Mouse (Mus musculus): ENCODE data around the gene Clic1.
"Not testable (repeated sequence)": the region's sequence is repeated elsewhere in the genome, so short reads cannot be mapped to it uniquely, and the experiment has no call there.

Clic1 gene

GRCm38 (mm10) chr17:35049561-35050016 lies at the start of gene Clic1:
Gene Clic1, plus strand, starts transcription at chr17:35049966.
- peak; percentile 83 for DNase-seq (ENCODE audit: low read depth, low spot score)

GRCm38 (mm10) chr17:35000717-35001451 lies 48.9 kb upstream of the Clic1 start, which contains the start of gene Vars:
Gene Vars, plus strand, starts transcription at chr17:35000987.
- peak; percentile 92 for DNase-seq (ENCODE audit: low read depth, low spot score)

DNA sequence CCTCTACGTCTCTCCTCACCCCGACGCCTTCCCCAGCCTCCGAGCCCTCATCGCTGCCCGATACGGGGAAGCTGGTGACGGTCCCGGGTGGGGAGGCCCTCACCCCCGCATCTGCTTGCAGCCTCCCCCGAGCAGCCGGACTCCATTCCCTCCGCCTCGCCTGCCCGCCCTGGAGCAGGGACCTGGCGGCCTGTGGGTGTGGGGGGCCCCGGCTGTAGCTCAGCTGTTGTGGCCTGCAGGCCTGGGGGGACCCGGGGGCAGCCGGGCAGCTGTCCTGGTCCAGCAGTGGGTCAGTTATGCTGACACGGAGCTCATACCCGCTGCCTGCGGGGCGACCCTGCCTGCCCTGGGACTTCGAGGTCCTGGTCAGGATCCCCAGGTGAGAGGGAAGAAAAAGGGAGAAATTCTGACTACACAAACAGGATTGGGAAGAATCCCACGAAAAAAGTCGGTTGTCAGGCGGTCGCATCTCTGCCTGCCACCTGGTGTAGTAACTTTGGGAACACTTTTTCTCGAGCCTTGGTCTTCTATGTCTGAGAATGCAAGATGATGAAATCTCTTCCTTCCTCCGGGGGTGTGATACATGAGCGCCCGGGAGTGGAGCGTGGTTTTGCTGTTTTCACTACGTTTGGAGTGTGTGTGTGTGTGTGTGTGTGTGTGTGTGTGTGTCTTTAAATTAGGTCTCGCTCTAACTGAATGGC lies 48.2 kb upstream of the Clic1 start:
- DNase-seq (ENCODE audit: low read depth, low spot score), result no peak

- no peak for DNase-seq (ENCODE audit: low read depth, low spot score)
Measured at GRCm38 (mm10) chr17:35002153-35002865, 47.5 kb upstream of the Clic1 start.

GRCm38 (mm10) chr17:35003022-35003838 lies 46.5 kb upstream of the Clic1 start:
- DNase-seq (ENCODE audit: low read depth, low spot score), result no peak

DNA sequence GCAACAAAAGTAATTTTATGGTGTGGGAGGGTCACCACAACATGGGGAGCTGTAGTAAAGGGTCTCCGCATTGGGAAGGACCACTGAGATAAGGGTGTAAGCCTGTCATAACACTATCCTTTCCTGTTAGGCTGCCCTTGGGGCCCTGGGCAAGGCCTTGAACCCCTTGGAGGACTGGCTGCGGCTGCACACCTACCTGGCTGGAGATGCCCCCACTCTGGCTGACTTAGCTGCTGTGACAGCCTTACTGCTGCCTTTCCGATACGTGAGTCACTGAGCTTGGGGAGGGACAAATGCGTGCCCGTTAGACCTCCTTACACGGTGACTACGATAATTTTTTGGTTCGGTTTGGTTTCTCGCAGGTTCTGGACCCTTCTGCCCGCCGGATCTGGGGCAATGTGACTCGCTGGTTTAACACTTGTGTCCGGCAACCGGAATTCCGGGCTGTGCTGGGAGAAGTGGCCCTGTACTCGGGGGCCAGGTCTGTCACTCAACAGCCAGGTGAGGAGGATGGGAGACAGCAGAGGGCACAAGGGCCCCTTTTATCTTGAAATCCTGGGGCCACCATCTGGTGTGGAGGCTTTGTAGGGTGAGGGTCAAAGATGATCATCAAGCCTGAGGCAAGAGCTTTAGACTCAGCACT lies 45.6 kb upstream of the Clic1 start:
- no peak for DNase-seq (ENCODE audit: low read depth, low spot score)

DNA sequence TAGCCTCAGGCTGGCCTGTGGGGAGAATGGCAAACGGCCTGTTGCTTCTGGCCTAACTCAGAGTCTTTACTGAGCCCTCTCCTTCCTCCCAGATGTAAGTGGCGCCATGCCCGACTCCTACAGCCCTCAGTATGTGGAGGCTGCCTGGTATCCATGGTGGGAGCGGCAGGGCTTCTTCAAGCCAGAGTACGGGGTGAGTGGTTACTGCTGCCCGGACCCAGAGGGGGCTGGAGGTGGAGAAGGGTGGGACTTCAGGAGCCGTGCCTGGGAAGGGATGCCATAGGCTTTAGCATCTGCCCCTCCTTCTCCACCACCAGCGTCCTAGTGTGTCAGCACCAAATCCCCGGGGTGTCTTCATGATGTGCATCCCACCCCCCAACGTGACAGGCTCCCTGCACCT lies 44.6 kb upstream of the Clic1 start:
- DNase-seq (ENCODE audit: low read depth, low spot score), result no peak

- not testable (repeated sequence) for DNase-seq (ENCODE audit: low read depth, low spot score)
Measured at GRCm38 (mm10) chr17:35005902-35006301, 43.9 kb upstream of the Clic1 start.

DNA sequence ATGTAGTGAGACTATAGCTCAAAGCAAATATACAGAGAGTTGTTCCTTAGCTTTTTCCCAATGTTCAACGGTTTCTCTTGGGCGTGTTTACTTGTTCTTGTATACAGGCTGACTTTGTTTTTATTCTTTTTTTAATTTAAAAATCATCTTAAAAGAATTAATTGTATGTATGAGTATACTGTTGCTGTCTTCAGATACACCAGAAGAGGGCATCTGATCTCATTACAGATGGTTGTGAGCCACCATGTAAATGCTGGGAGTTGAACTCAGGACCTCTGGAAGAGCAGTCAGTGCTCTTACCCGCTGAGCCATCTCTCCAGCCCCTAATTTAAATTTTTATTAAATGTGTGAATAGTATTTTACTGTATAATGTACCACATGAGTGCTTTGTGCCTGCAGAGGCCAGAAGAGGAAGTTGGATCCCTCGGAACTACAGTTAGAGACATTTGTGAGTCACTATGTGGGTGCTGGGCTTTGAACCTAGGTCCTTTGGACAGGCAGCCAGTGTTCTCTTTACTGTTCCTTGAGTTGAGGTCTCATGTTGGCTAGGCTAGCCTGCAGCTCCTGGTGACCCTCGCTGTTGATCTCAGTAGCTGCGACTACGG lies 42.3 kb upstream of the Clic1 start:
- DNase-seq (ENCODE audit: low read depth, low spot score), result no peak

DNA sequence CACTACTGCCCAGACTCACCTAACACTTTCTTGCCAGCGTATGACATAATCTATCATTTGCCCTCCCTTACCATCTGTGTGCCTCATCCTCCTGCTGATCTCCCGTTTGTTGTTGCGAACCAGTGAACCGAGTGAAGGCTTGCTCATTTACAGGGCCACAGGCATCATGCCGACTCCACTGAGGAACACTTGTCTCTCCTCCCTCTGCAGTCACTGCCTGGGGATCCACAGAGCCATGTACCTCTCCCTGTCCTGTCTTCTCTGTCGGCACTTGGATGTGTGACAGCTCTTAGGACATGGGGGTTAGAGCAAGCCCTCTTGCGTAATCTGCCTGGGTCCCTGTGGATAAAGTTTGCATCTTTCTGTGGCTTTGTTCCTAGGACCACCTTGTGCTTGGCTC lies 40.2 kb upstream of the Clic1 start:
- no peak for DNase-seq (ENCODE audit: low read depth, low spot score)

GRCm38 (mm10) chr17:35011440-35011839 lies 38.3 kb upstream of the Clic1 start:
- DNase-seq (ENCODE audit: low read depth, low spot score), result no peak

DNA sequence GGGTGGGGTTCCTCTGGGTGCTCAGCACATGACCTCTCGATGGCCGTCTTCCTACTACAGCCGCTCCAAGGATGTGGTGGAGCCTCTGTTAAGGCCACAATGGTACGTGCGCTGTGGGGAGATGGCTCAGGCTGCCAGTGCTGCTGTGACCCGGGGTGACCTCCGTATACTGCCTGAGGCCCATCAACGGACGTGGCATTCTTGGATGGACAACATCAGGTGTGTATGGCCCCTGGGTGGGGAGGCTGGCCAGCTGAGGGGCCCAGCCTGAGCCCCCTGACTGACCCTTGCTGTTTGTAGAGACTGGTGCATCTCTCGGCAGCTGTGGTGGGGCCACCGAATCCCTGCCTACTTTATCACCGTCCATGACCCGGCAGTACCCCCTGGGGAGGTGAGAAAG lies 37.3 kb upstream of the Clic1 start:
- no peak for DNase-seq (ENCODE audit: low read depth, low spot score)

DNA sequence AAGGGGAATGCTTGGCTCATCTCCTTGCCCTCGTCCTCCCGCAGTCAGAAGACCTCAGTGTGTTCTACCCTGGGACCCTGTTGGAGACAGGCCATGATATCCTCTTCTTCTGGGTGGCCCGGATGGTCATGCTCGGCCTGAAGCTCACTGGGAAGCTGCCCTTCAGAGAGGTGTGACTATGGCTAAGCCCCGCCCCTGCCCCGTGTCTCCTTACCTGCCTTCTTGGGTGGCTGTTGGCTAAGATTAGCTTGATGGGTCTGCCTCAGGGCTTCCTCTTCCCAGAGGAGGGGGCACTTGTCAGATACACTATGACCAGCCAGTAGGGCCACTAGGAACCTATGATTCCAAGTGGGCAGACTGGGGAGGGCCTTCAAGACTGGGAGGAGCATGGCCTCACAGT lies 36.5 kb upstream of the Clic1 start:
- no peak for DNase-seq (ENCODE audit: low read depth, low spot score)

GRCm38 (mm10) chr17:35015296-35015695 lies 34.5 kb upstream of the Clic1 start:
- DNase-seq (ENCODE audit: low read depth, low spot score), result no peak

- DNase-seq (ENCODE audit: low read depth, low spot score), result no peak
Measured at GRCm38 (mm10) chr17:35016376-35016775, 33.4 kb upstream of the Clic1 start, which contains the start of gene Vwa7. Gene Vwa7, plus strand, starts transcription at chr17:35016579.

GRCm38 (mm10) chr17:35016791-35017705 lies 32.7 kb upstream of the Clic1 start:
- no peak for DNase-seq (ENCODE audit: low read depth, low spot score)

- no peak for DNase-seq (ENCODE audit: low read depth, low spot score)
Measured at GRCm38 (mm10) chr17:35017706-35018030, 32.1 kb upstream of the Clic1 start.

GRCm38 (mm10) chr17:35018171-35018570 lies 31.6 kb upstream of the Clic1 start:
- no peak for DNase-seq (ENCODE audit: low read depth, low spot score)

DNA sequence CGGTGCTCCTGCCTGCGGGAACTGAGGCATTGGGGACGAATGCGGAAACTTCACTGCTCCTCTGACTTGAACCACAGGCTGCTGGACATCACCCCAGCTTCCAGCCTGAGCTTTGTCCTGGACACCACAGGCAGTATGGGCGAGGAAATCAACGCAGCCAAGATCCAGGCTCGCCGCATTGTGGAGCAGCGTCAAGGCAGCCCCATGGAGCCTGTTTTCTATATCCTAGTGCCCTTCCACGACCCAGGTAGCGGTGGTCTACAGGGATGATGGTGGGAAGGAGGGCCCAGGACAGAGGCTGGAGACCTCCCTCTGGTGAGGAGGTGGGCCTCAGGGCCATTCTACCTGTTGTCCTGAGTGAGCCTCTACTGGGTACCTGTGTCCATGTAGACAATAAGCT lies 29.9 kb upstream of the Clic1 start:
- DNase-seq (ENCODE audit: low read depth, low spot score), result no peak

DNA sequence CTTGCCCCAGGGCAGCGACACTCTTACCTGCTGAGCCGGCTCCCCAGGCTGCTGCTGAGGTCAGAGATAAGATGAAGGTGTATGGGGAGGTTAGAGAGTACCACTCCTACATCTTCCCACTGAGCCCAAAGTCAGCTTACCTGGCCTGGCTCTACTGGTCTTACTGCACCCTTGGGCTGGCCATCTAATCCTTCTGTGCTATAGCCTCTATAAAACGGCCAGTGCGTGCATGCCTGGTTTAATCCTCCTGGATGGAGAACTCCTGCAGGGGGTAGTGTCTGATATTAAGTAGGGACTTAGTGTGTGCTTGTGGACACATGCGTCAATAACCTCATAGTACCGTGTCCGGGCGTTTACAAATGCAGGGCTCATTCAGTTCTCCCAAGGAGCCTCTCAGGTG lies 29.2 kb upstream of the Clic1 start:
- no peak for DNase-seq (ENCODE audit: low read depth, low spot score)
